Mouse (Mus musculus): ENCODE data around the gene Dhx40. TPM values are rescaled to one million over a fixed set of nuclear protein-coding genes. Genes with fewer than 3 reads are reported as not detected.

Dhx40 gene
- polyA plus RNA-seq, 1 experiment = 30.2 TPM

GRCm38 (mm10) chr11:86841261-86841660 lies 33.7 kb upstream of the Dhx40 start:
- TF ChIP-seq POLR2A (IDR thresholded peaks at IDR 0.05; ENCODE audit: control insufficient read depth, low read depth, low read length) = no peak
- Histone ChIP-seq H3K27me3 (ENCODE audit: control insufficient read depth, insufficient read depth, low read length) (no peaks in the 10 kb centered on the region), H3K36me3 (ENCODE audit: control insufficient read depth, insufficient read depth, low read length) (no peaks in the 10 kb centered on the region), H3K27ac (ENCODE audit: control insufficient read depth, insufficient read depth, low read depth, low read length) (no peak overlapping the region), H3K4me1 (ENCODE audit: control insufficient read depth, insufficient read depth, low read length) (no peaks in the 10 kb centered on the region), H3K4me3 (ENCODE audit: control insufficient read depth, low read depth, low read length) (no peak overlapping the region)

- Histone ChIP-seq H3K27me3 (ENCODE audit: control insufficient read depth, insufficient read depth, low read length) (no peaks in the 10 kb centered on the region), H3K36me3 (ENCODE audit: control insufficient read depth, insufficient read depth, low read length) (no peaks in the 10 kb centered on the region), H3K4me1 (ENCODE audit: control insufficient read depth, insufficient read depth, low read length) (peaks cover under 1% of the 10 kb centered on the region; the same call in 1 of the 2 replicates), H3K27ac (ENCODE audit: control insufficient read depth, insufficient read depth, low read depth, low read length) (no peak overlapping the region), H3K4me3 (ENCODE audit: control insufficient read depth, low read depth, low read length) (no peak overlapping the region)
- no peak for TF ChIP-seq CTCF (IDR thresholded peaks at IDR 0.05; ENCODE audit: control insufficient read depth, insufficient read depth, insufficient replicate concordance, low read depth, low read length)
- TF ChIP-seq POLR2A (IDR thresholded peaks at IDR 0.05; ENCODE audit: control insufficient read depth, low read depth, low read length) = no peak
Measured at GRCm38 (mm10) chr11:86840511-86841154, 33.1 kb upstream of the Dhx40 start.

- H3K27me3 ChIP-seq (ENCODE audit: control insufficient read depth, insufficient read depth, low read length) = no peaks in the 10 kb centered on the region
- no peak overlapping the region for H3K27ac ChIP-seq (ENCODE audit: control insufficient read depth, insufficient read depth, low read depth, low read length)
- H3K36me3 ChIP-seq (ENCODE audit: control insufficient read depth, insufficient read depth, low read length) = no peaks in the 10 kb centered on the region
- TF ChIP-seq CTCF (IDR thresholded peaks at IDR 0.05; ENCODE audit: control insufficient read depth, insufficient read depth, insufficient replicate concordance, low read depth, low read length) (no peak), POLR2A (IDR thresholded peaks at IDR 0.05; ENCODE audit: control insufficient read depth, low read depth, low read length) (no peak)
- H3K4me1 ChIP-seq (ENCODE audit: control insufficient read depth, insufficient read depth, low read length) = peaks cover 2% of the 10 kb centered on the region; the same call in 1 of the 2 replicates
- no peak overlapping the region for H3K4me3 ChIP-seq (ENCODE audit: control insufficient read depth, low read depth, low read length)
Measured at GRCm38 (mm10) chr11:86839716-86840447, 32.3 kb upstream of the Dhx40 start.

GRCm38 (mm10) chr11:86838792-86839191 lies 31.2 kb upstream of the Dhx40 start:
- no peak overlapping the region for H3K27ac ChIP-seq (ENCODE audit: control insufficient read depth, insufficient read depth, low read depth, low read length)
- no peaks in the 10 kb centered on the region for H3K36me3 ChIP-seq (ENCODE audit: control insufficient read depth, insufficient read depth, low read length)
- TF ChIP-seq POLR2A (IDR thresholded peaks at IDR 0.05; ENCODE audit: control insufficient read depth, low read depth, low read length) = no peak
- no peak for TF ChIP-seq CTCF (IDR thresholded peaks at IDR 0.05; ENCODE audit: control insufficient read depth, insufficient read depth, insufficient replicate concordance, low read depth, low read length)
- peaks cover 2% of the 10 kb centered on the region; the same call in 1 of the 2 replicates for H3K4me1 ChIP-seq (ENCODE audit: control insufficient read depth, insufficient read depth, low read length)
- H3K4me3 ChIP-seq (ENCODE audit: control insufficient read depth, low read depth, low read length) = no peak overlapping the region
- H3K27me3 ChIP-seq (ENCODE audit: control insufficient read depth, insufficient read depth, low read length) = no peaks in the 10 kb centered on the region

DNA sequence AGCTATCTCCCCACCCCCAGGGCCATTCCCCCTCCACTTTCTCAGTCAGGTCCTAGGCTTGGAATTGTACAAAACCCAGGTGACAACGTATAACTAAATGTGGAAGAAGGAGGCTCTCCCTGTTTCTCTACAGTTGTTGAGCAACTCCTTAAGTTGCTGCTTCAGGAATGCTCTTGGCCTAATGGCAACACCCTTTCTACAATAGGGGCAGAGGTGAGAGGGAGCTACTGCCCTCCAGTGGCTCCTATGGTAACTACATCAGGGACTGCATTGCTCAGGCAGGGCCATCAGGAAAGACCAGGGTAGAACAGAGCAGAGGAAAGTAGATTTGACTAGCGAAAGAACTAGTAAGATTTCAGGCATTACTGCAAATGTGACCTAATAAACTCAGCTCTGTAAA lies 28.8 kb upstream of the Dhx40 start:
- Histone ChIP-seq H3K4me3 (ENCODE audit: control insufficient read depth, low read depth, low read length) (no peak overlapping the region), H3K27me3 (ENCODE audit: control insufficient read depth, insufficient read depth, low read length) (no peaks in the 10 kb centered on the region), H3K4me1 (ENCODE audit: control insufficient read depth, insufficient read depth, low read length) (peaks cover 2% of the 10 kb centered on the region; the same call in 1 of the 2 replicates), H3K27ac (ENCODE audit: control insufficient read depth, insufficient read depth, low read depth, low read length) (peak overlapping the region; percentile 71), H3K36me3 (ENCODE audit: control insufficient read depth, insufficient read depth, low read length) (no peaks in the 10 kb centered on the region)
- TF ChIP-seq CTCF (IDR thresholded peaks at IDR 0.05; ENCODE audit: control insufficient read depth, insufficient read depth, insufficient replicate concordance, low read depth, low read length) (peak; percentile 71; the same call in 1 of the 2 replicates), POLR2A (IDR thresholded peaks at IDR 0.05; ENCODE audit: control insufficient read depth, low read depth, low read length) (no peak)

- Histone ChIP-seq H3K27ac (ENCODE audit: control insufficient read depth, insufficient read depth, low read depth, low read length) (peak overlapping the region; percentile 47), H3K4me3 (ENCODE audit: control insufficient read depth, low read depth, low read length) (no peak overlapping the region), H3K27me3 (ENCODE audit: control insufficient read depth, insufficient read depth, low read length) (no peaks in the 10 kb centered on the region), H3K4me1 (ENCODE audit: control insufficient read depth, insufficient read depth, low read length) (peaks cover 2% of the 10 kb centered on the region; the same call in 1 of the 2 replicates), H3K36me3 (ENCODE audit: control insufficient read depth, insufficient read depth, low read length) (no peaks in the 10 kb centered on the region)
- TF ChIP-seq POLR2A (IDR thresholded peaks at IDR 0.05; ENCODE audit: control insufficient read depth, low read depth, low read length) (no peak), CTCF (IDR thresholded peaks at IDR 0.05; ENCODE audit: control insufficient read depth, insufficient read depth, insufficient replicate concordance, low read depth, low read length) (no peak)
Measured at GRCm38 (mm10) chr11:86834628-86835338, 27.2 kb upstream of the Dhx40 start.

GRCm38 (mm10) chr11:86834050-86834449 lies 26.5 kb upstream of the Dhx40 start:
- H3K4me3 ChIP-seq (ENCODE audit: control insufficient read depth, low read depth, low read length) = no peak overlapping the region
- no peak overlapping the region for H3K27ac ChIP-seq (ENCODE audit: control insufficient read depth, insufficient read depth, low read depth, low read length)
- no peaks in the 10 kb centered on the region for H3K36me3 ChIP-seq (ENCODE audit: control insufficient read depth, insufficient read depth, low read length)

More at GRCm38 (mm10) chr11:86834050-86834449, 26.5 kb upstream of the Dhx40 start:
- no peaks in the 10 kb centered on the region for H3K27me3 ChIP-seq (ENCODE audit: control insufficient read depth, insufficient read depth, low read length)
- TF ChIP-seq CTCF (IDR thresholded peaks at IDR 0.05; ENCODE audit: control insufficient read depth, insufficient read depth, insufficient replicate concordance, low read depth, low read length) (no peak), POLR2A (IDR thresholded peaks at IDR 0.05; ENCODE audit: control insufficient read depth, low read depth, low read length) (no peak)
- peaks cover 2% of the 10 kb centered on the region; the same call in 1 of the 2 replicates for H3K4me1 ChIP-seq (ENCODE audit: control insufficient read depth, insufficient read depth, low read length)

Data from testis, adult 2 months (tissue).